Mouse (Mus musculus) ES-E14 (cell line): ENCODE results near the gene H2-DMb2. TPM values are rescaled to one million over a fixed set of nuclear protein-coding genes. Genes with fewer than 3 reads are reported as not detected.
"Not testable (repeated sequence)": the region's sequence is repeated elsewhere in the genome, so short reads cannot be mapped to it uniquely, and the experiment has no call there.

ENCODE experiments used
- DNase-seq: peaks from one replicate; pipeline ENCODE4 v3.0.0-alpha.2; 2013; ENCODE audit warnings: low read depth, low spot score
- H3K27ac ChIP-seq: 2 replicates; pipeline ENCODE4 v1.5.1; 2012; ENCODE audit warnings: low read depth, mild to moderate bottlenecking, low read length, moderate library complexity, mixed read lengths; ENCODE audit not compliant: poor library complexity, insufficient read depth, severe bottlenecking
- H3K36me3 ChIP-seq: 2 replicates; pipeline ENCODE4 v1.6.1; 2012; ENCODE audit warnings: mild to moderate bottlenecking, low read length, moderate library complexity, mixed read lengths; ENCODE audit not compliant: control insufficient read depth, poor library complexity, insufficient read depth, severe bottlenecking
- H3K4me1 ChIP-seq, 2 experiments: fragments of 150-350 bp in 1 of 2; sonication (generic) in 1 of 2; 2 replicates each; pipeline ENCODE4 v1.6.1; 2012; ENCODE audit warnings: low read length in 2 of 2, mild to moderate bottlenecking in 1 of 2, mixed read lengths in 1 of 2; ENCODE audit not compliant: control insufficient read depth in 2 of 2, insufficient read depth in 2 of 2, poor library complexity in 1 of 2
- H3K4me3 ChIP-seq, 2 experiments: fragments of 150-350 bp in 1 of 2; sonication (generic) in 1 of 2; 2 replicates each; pipeline ENCODE4 v1.5.1; 2012; ENCODE audit warnings: low read length in 2 of 2, low read depth in 1 of 2, mild to moderate bottlenecking in 1 of 2, mixed read lengths in 1 of 2; ENCODE audit not compliant: insufficient read depth in 1 of 2, poor library complexity in 1 of 2, severe bottlenecking in 1 of 2
- H3K9ac ChIP-seq: 2 replicates; pipeline ENCODE4 v1.6.1; 2012; ENCODE audit warnings: low read depth, mild to moderate bottlenecking, low read length, mixed read lengths; ENCODE audit not compliant: poor library complexity, insufficient read depth, severe bottlenecking
- H3K9me3 ChIP-seq: fragments of 150-350 bp; sonication (generic); 2 replicates; pipeline ENCODE4 v1.6.1; 2012; ENCODE audit warnings: low read depth, mild to moderate bottlenecking, low read length; ENCODE audit not compliant: control insufficient read depth, insufficient read depth
- CHD2 ChIP-seq: IDR thresholded peaks from 2 replicates; pipeline ENCODE4 v1.6.1; 2014; ENCODE audit warnings: mild to moderate bottlenecking, low read depth, low read length, inconsistent platforms
- HCFC1 ChIP-seq: IDR thresholded peaks from 2 replicates; pipeline ENCODE4 v1.6.1; 2012; ENCODE audit warnings: low read length, inconsistent platforms, borderline replicate concordance; ENCODE audit not compliant: insufficient read depth
- MAFK ChIP-seq: IDR thresholded peaks from 2 replicates; pipeline ENCODE4 v1.6.1; 2014; ENCODE audit warnings: mild to moderate bottlenecking, low read depth, low read length, inconsistent platforms; ENCODE audit not compliant: insufficient read depth
- ZC3H11A ChIP-seq: IDR thresholded peaks from 2 replicates; pipeline ENCODE4 v1.6.1; 2012; ENCODE audit warnings: low read depth, mild to moderate bottlenecking, inconsistent platforms, low read length, borderline replicate concordance
- ZNF384 ChIP-seq: IDR thresholded peaks from 2 replicates; pipeline ENCODE4 v1.6.1; 2012; ENCODE audit warnings: low read depth, low read length, inconsistent platforms
- in situ Hi-C, 2 experiments: fragments of 600-800 bp; cut with MboI; formaldehyde crosslinking; loops; one replicate each; pipeline ENCODE4 v1.15.1; 2025; ENCODE audit warnings: low sequenced_read_pairs in 2 of 2, inconsistent platforms in 1 of 2; ENCODE audit not compliant: unreplicated experiment in 2 of 2
- total RNA-seq: library from RNA; depleted of rRNA; stranded (reverse); fragments of 300-350 nt; gene quantifications from 2 replicates; pipeline ENCODE4 v1.2.3, GENCODE M21; 2012

Gene H2-DMb2
- total RNA-seq, 1 experiment = 0.31 TPM

GRCm38 (mm10) chr17:34143461-34143860 is 354 bp downstream of the H2-DMb2 start:
- Histone ChIP-seq H3K27ac (no peak overlapping the region), H3K9ac (no peak overlapping the region), H3K4me1 (peaks cover 0 to 2% of the 10 kb centered on the region in 2 experiments; a peak in 1 of 4 replicates), H3K36me3 (no peaks in the 10 kb centered on the region), H3K9me3 (no peaks in the 10 kb centered on the region), H3K4me3 (no peak overlapping the region)
- TF ChIP-seq ZNF384 (no peak), ZC3H11A (no peak), CHD2 (no peak), HCFC1 (no peak), MAFK (no peak)
- DNase-seq = no peak
- in situ Hi-C loops = no loop called here

GRCm38 (mm10) chr17:34144221-34144620 is 1.1 kb downstream of the H2-DMb2 start:
- in situ Hi-C loops = not testable (repeated sequence)

GRCm38 (mm10) chr17:34144960-34145371 is 1.9 kb downstream of the H2-DMb2 start:
- H3K36me3 ChIP-seq = no peaks in the 10 kb centered on the region
- H3K9ac ChIP-seq = no peak overlapping the region
- no peak overlapping the region for H3K4me3 ChIP-seq
- in situ Hi-C loops = no loop called here
- no peak for DNase-seq
- no peaks in the 10 kb centered on the region for H3K4me1 ChIP-seq
- H3K27ac ChIP-seq = no peak overlapping the region
- H3K9me3 ChIP-seq = no peaks in the 10 kb centered on the region
- TF ChIP-seq ZNF384 (no peak), HCFC1 (no peak), MAFK (no peak), CHD2 (no peak), ZC3H11A (no peak)

More at GRCm38 (mm10) chr17:34144221-34144620, 1.1 kb downstream of the H2-DMb2 start:
- not testable (repeated sequence) for DNase-seq, H3K27ac ChIP-seq, H3K9me3 ChIP-seq, H3K9ac ChIP-seq, H3K36me3 ChIP-seq, H3K4me1 ChIP-seq, H3K4me3 ChIP-seq

GRCm38 (mm10) chr17:34152923-34153322 is 9.8 kb downstream of the H2-DMb2 start, which contains the start of gene H2-DMb1:
Gene H2-DMb1 (plus strand): TSS chr17:34153072.
- in situ Hi-C loops = no loop called here
- TF ChIP-seq HCFC1 (no peak), ZNF384 (no peak), CHD2 (peak; percentile 93), ZC3H11A (no peak), MAFK (no peak)
- no peak within 1 kb of the TSS for H3K9ac ChIP-seq
- H3K36me3 ChIP-seq = no peaks in the 10 kb centered on the region
- H3K4me1 ChIP-seq = no peaks in the 10 kb centered on the region
- H3K27ac ChIP-seq = no peak within 1 kb of the TSS
- peak; percentile 69 for DNase-seq
- no peaks in the 10 kb centered on the region for H3K9me3 ChIP-seq
- H3K4me3 ChIP-seq = no peak within 1 kb of the TSS

GRCm38 (mm10) chr17:34155534-34155933 is 12.4 kb downstream of the H2-DMb2 start:
- Histone ChIP-seq H3K36me3 (no peaks in the 10 kb centered on the region), H3K4me1 (no peaks in the 10 kb centered on the region), H3K9ac (no peak overlapping the region), H3K4me3 (no peak overlapping the region), H3K9me3 (no peaks in the 10 kb centered on the region), H3K27ac (no peak overlapping the region)
- TF ChIP-seq HCFC1 (no peak), CHD2 (no peak), ZC3H11A (no peak), ZNF384 (no peak), MAFK (no peak)
- in situ Hi-C loops = no loop called here
- no peak for DNase-seq
